8 mouse cellular contexts compared by ENCODE assay signal in the genomic region with DNA sequence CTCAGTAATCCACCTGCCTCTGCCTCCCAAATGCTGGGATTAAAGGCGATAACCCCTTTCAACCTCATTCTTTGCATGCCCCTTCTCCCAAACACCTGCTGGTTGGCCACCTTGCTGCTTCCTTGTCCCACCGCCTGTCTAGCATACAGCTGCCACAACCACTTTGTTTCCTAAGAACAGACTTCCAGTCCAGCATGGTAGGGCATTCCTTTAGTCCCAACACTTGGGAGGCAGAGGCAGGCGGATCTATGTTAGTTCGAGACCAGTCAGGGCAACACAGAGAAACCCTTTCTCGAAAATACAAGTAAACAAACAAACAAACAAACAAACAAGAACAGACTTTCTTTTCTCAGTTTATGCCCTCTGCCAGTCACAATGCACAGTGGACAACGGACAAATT. TPM values are rescaled to one million over a fixed set of nuclear protein-coding genes. Genes with fewer than 3 reads are reported as not detected.
DNase-seq lines count a peak whose midpoint lies in the region; ATAC-seq and TF ChIP-seq lines count a peak whose summit lies in the region.

No protein-coding gene starts in this region.

- TF ChIP-seq POLR2A in testis, adult 2 months (IDR thresholded peaks at IDR 0.05; ENCODE audit: control insufficient read depth, low read depth, low read length) = no peak

- peaks cover 16% of the 10 kb centered on the region for H3K4me1 ChIP-seq in testis, adult 2 months (ENCODE audit: control insufficient read depth, insufficient read depth, low read length)
- peaks cover 29% of the 10 kb centered on the region for H3K4me1 ChIP-seq in limb, embryonic 13.5 days
- peaks cover 4% of the 10 kb centered on the region for H3K4me1 ChIP-seq in stomach, postnatal 0 days (replicated peaks; ENCODE audit: control insufficient read depth, insufficient read depth)

- no peaks in the 10 kb centered on the region for H3K9me3 ChIP-seq in limb, embryonic 13.5 days
- H3K9me3 ChIP-seq in stomach, postnatal 0 days (ENCODE audit: control insufficient read depth, low read length) = no peaks in the 10 kb centered on the region

- intact Hi-C loops in gastrocnemius, postnatal 36 days (cut with DNase I) = no loop called here
- intact Hi-C loops in left cerebral cortex, postnatal 10 days (cut with DNase I) = loop anchor here (5.0 kb wide), 1 partner anchor 93 kb away; a partner anchor contains a TSS

- TF ChIP-seq EP300 in stomach, postnatal 0 days (optimal IDR thresholded peaks at IDR 0.05) = no peak

- H3K36me3 ChIP-seq in testis, adult 2 months (ENCODE audit: control insufficient read depth, insufficient read depth, low read length) = no peaks in the 10 kb centered on the region
- H3K36me3 ChIP-seq in limb, embryonic 13.5 days = no peaks in the 10 kb centered on the region
- H3K36me3 ChIP-seq in stomach, postnatal 0 days (ENCODE audit: control insufficient read depth, insufficient read depth, low read length) = no peaks in the 10 kb centered on the region

- H3K27ac ChIP-seq in testis, adult 2 months (ENCODE audit: control insufficient read depth, insufficient read depth, low read depth, low read length) = peak overlapping the region; percentile 37; the same call in 1 of the 2 replicates
- no peak overlapping the region for H3K27ac ChIP-seq in limb, embryonic 13.5 days
- no peak overlapping the region for H3K27ac ChIP-seq in stomach, postnatal 0 days (replicated peaks)

- 0 out of 2 replicates have a peak overlapping the region, but pooled peaks have one; percentile 31 for H3K9ac ChIP-seq in limb, embryonic 13.5 days
- peak overlapping the region; percentile 99; the same call in 1 of the 2 replicates for H3K9ac ChIP-seq in stomach, postnatal 0 days (ENCODE audit: low read length)

- DNase-seq in cerebellum, postnatal 14 days = peak; percentile 10 to 15
- DNase-seq in cerebellum, adult 8-10 months = no peak
- no peak for DNase-seq in testis, postnatal 10 days (ENCODE audit: low spot score)
- DNase-seq in stomach, postnatal 0 days (ENCODE audit: low spot score) = no peak
- no peak for DNase-seq in gastrocnemius, postnatal 36 days
- DNase-seq in left cerebral cortex, postnatal 10 days (ENCODE audit: extremely low spot score in 1 of 2, low spot score in 2 of 2) = no peak

- 38% methylated on average over 6 of the region's 6 CpGs for WGBS in limb, embryonic 13.5 days
- WGBS in stomach, postnatal 0 days = 41% methylated on average over 6 of the region's 6 CpGs

- H3K27me3 ChIP-seq in testis, adult 2 months (ENCODE audit: control insufficient read depth, insufficient read depth, low read length) = no peaks in the 10 kb centered on the region
- H3K27me3 ChIP-seq in limb, embryonic 13.5 days = peaks cover 22% of the 10 kb centered on the region; the same call in 1 of the 2 replicates
- H3K27me3 ChIP-seq in stomach, postnatal 0 days (ENCODE audit: control insufficient read depth, insufficient read depth, low read length) = no peaks in the 10 kb centered on the region

- H3K4me2 ChIP-seq in limb, embryonic 13.5 days (replicated peaks) = peak overlapping the region; percentile 100
- peak overlapping the region; percentile 78 for H3K4me2 ChIP-seq in stomach, postnatal 0 days (replicated peaks; ENCODE audit: low read depth)

- ATAC-seq in limb, embryonic 13.5 days (ENCODE audit: low FRiP score, low read depth) = no peak
- no peak for ATAC-seq in stomach, postnatal 0 days (ENCODE audit: low FRiP score, low TSS enrichment)

- no peak for TF ChIP-seq CTCF in testis, adult 2 months (IDR thresholded peaks at IDR 0.05; ENCODE audit: control insufficient read depth, insufficient read depth, insufficient replicate concordance, low read depth, low read length)
- no peak for TF ChIP-seq CTCF in stomach, postnatal 0 days (IDR thresholded peaks at IDR 0.05; ENCODE audit: low read depth)

- H3K4me3 ChIP-seq in testis, adult 2 months (ENCODE audit: control insufficient read depth, low read depth, low read length) = peak overlapping the region; percentile 80
- H3K4me3 ChIP-seq in limb, embryonic 13.5 days = peak overlapping the region; percentile 96
- peak overlapping the region; percentile 96 for H3K4me3 ChIP-seq in stomach, postnatal 0 days (ENCODE audit: low read depth, low read length)

RNA-seq across cellular contexts. Expression of a gene that starts 0.6 kb away (rescaled TPM):
- 3.5 and 4.3 TPM in 2 replicates for polyA plus RNA-seq in testis, adult 2 months (2012; rRNA removed)
- polyA plus RNA-seq in limb, embryonic 13.5 days (2015; fragmentation: Nextera tagmentation; extraction: Ambion mirVana) = 23.3 and 26.4 TPM in 2 replicates
- polyA plus RNA-seq in stomach, postnatal 0 days (2015; fragmentation: Nextera tagmentation; extraction: Ambion mirVana) = 10.0 and 11.3 TPM in 2 replicates
- total RNA-seq in gastrocnemius, postnatal 36 days (2021) = 10 to 100 TPM; 32.9 to 35.3 TPM
- 10 to 100 TPM; 61.4 to 67.5 TPM for total RNA-seq in left cerebral cortex, postnatal 10 days (2021)

RNA-seq across cellular contexts. Expression of a gene that starts 11.8 kb away (rescaled TPM):
- polyA plus RNA-seq in testis, adult 2 months (2012; rRNA removed) = 0.17 and 0.41 TPM in 2 replicates
- polyA plus RNA-seq in limb, embryonic 13.5 days (2015; fragmentation: Nextera tagmentation; extraction: Ambion mirVana) = 0.24 and 0.25 TPM in 2 replicates
- 1.1 and 1.2 TPM in 2 replicates for polyA plus RNA-seq in stomach, postnatal 0 days (2015; fragmentation: Nextera tagmentation; extraction: Ambion mirVana)
- total RNA-seq in gastrocnemius, postnatal 36 days (2021) = 1 to 10 TPM in 1 of 2 experiments, under 1 TPM in 1; 0.66 to 1.1 TPM
- under 1 TPM; 0.14 to 0.30 TPM for total RNA-seq in left cerebral cortex, postnatal 10 days (2021)

RNA-seq across cellular contexts. Expression of a gene that starts 26.2 kb away (rescaled TPM):
- 42.3 and 46.1 TPM in 2 replicates for polyA plus RNA-seq in testis, adult 2 months (2012; rRNA removed)
- polyA plus RNA-seq in limb, embryonic 13.5 days (2015; fragmentation: Nextera tagmentation; extraction: Ambion mirVana) = 399 and 403 TPM in 2 replicates
- polyA plus RNA-seq in stomach, postnatal 0 days (2015; fragmentation: Nextera tagmentation; extraction: Ambion mirVana) = 507 and 641 TPM in 2 replicates
- 100 to 1,000 TPM; 675 to 775 TPM for total RNA-seq in gastrocnemius, postnatal 36 days (2021)
- total RNA-seq in left cerebral cortex, postnatal 10 days (2021) = 100 to 1,000 TPM; 252 to 262 TPM

Comparison
In these comparisons a context has a peak if more than half of its experiments do, and no peak if none do; other contexts are left out.
1. DNase-seq: peak in cerebellum, postnatal 14 days (2 of 2); none in cerebellum, adult 8-10 months (single experiment), testis, postnatal 10 days (single experiment), stomach, postnatal 0 days (single experiment), gastrocnemius, postnatal 36 days (0 of 2) and left cerebral cortex, postnatal 10 days (0 of 2).
2. Peak in every context shown above with its lines, with median percentiles within 50 percentile points of each other: H3K4me3 ChIP-seq.